8 mouse cellular contexts compared by ENCODE assay signal in genomic region chr1:132881041-132881761, GRCm38 (mm10). TPM values are rescaled to one million over a fixed set of nuclear protein-coding genes. Genes with fewer than 3 reads are reported as not detected.
DNase-seq lines count a peak whose midpoint lies in the region; ATAC-seq lines count a peak whose summit lies in the region.

No protein-coding gene starts in this region.

- peaks cover 19% of the 10 kb centered on the region for H3K4me1 ChIP-seq in lung, embryonic 15.5 days
- peaks cover 60% of the 10 kb centered on the region for H3K4me1 ChIP-seq in heart, embryonic 13.5 days
- peaks cover 36% of the 10 kb centered on the region for H3K4me1 ChIP-seq in midbrain, embryonic 12.5 days

- H3K9me3 ChIP-seq in lung, embryonic 15.5 days = no peaks in the 10 kb centered on the region
- no peaks in the 10 kb centered on the region for H3K9me3 ChIP-seq in heart, embryonic 13.5 days
- H3K9me3 ChIP-seq in midbrain, embryonic 12.5 days = no peaks in the 10 kb centered on the region

- DNase-seq in lung, postnatal 25 days (ENCODE audit: low spot score) = no peak
- peak; percentile 47 for DNase-seq in embryo, embryonic 9.5 days (ENCODE audit: extremely low spot score)
- DNase-seq in layer of hippocampus, postnatal 10 days (ENCODE audit: low spot score in 2 of 2) = peak; percentile 68 to 74
- DNase-seq in testis, postnatal 10 days (ENCODE audit: low spot score) = peak; percentile 59
- no peak for DNase-seq in urinary bladder, postnatal 25 days (ENCODE audit: low spot score)

- H3K4me3 ChIP-seq in lung, embryonic 15.5 days = peak overlapping the region; percentile 53
- peak overlapping the region; percentile 71 for H3K4me3 ChIP-seq in heart, embryonic 13.5 days
- peak overlapping the region; percentile 79 for H3K4me3 ChIP-seq in midbrain, embryonic 12.5 days

- peak overlapping the region; percentile 37; the same call in 1 of the 2 replicates for H3K9ac ChIP-seq in lung, embryonic 15.5 days
- H3K9ac ChIP-seq in heart, embryonic 13.5 days = peak overlapping the region; percentile 80
- H3K9ac ChIP-seq in midbrain, embryonic 12.5 days (replicated peaks) = peak overlapping the region; percentile 82

- WGBS in lung, embryonic 15.5 days = 2% methylated on average over 28 of the region's 28 CpGs
- 1% methylated on average over 28 of the region's 28 CpGs for WGBS in heart, embryonic 13.5 days
- WGBS in midbrain, embryonic 12.5 days = under 1% methylated on average over 28 of the region's 28 CpGs

- peak overlapping the region; percentile 94 for H3K4me2 ChIP-seq in lung, embryonic 15.5 days
- peak overlapping the region; percentile 97 for H3K4me2 ChIP-seq in heart, embryonic 13.5 days
- H3K4me2 ChIP-seq in midbrain, embryonic 12.5 days (replicated peaks) = peak overlapping the region; percentile 87

- peaks cover 68% of the 10 kb centered on the region for H3K27me3 ChIP-seq in lung, embryonic 15.5 days
- H3K27me3 ChIP-seq in heart, embryonic 13.5 days (replicated peaks) = peaks cover 70% of the 10 kb centered on the region
- H3K27me3 ChIP-seq in midbrain, embryonic 12.5 days = peaks cover 37% of the 10 kb centered on the region

- peak; percentile 43 for ATAC-seq in lung, embryonic 15.5 days (ENCODE audit: borderline replicate concordance, extremely low read depth, low FRiP score, low TSS enrichment)
- ATAC-seq in heart, embryonic 13.5 days (ENCODE audit: extremely low read depth, insufficient number of reproducible peaks, low FRiP score, low TSS enrichment) = no peak
- peak; percentile 59 for ATAC-seq in midbrain, embryonic 12.5 days (ENCODE audit: low FRiP score, low read depth)

- H3K36me3 ChIP-seq in lung, embryonic 15.5 days = no peaks in the 10 kb centered on the region
- no peaks in the 10 kb centered on the region for H3K36me3 ChIP-seq in heart, embryonic 13.5 days
- H3K36me3 ChIP-seq in midbrain, embryonic 12.5 days = no peaks in the 10 kb centered on the region

- H3K27ac ChIP-seq in lung, embryonic 15.5 days = no peak overlapping the region
- no peak overlapping the region for H3K27ac ChIP-seq in heart, embryonic 13.5 days (replicated peaks)
- H3K27ac ChIP-seq in midbrain, embryonic 12.5 days (replicated peaks) = peak overlapping the region; percentile 85

RNA-seq across cellular contexts. Expression of gene Lrrn2, which starts 1.1 kb away (rescaled TPM):
- polyA plus RNA-seq in lung, embryonic 15.5 days (2015; fragmentation: Nextera tagmentation; extraction: Ambion mirVana) = 3.3 and 4.5 TPM in 2 replicates
- 8.2 and 8.7 TPM in 2 replicates for polyA plus RNA-seq in heart, embryonic 13.5 days (2015; fragmentation: Nextera tagmentation; extraction: Ambion mirVana)
- total RNA-seq in layer of hippocampus, postnatal 10 days (2021) = 100 to 1,000 TPM; 168 to 185 TPM
- 19.6 and 24.4 TPM in 2 replicates for polyA plus RNA-seq in midbrain, embryonic 12.5 days (2016; fragmentation: Nextera tagmentation; extraction: Ambion mirVana)

Comparison
In these comparisons a context has a peak if more than half of its experiments do, and no peak if none do; other contexts are left out.
1. DNase-seq: peak in embryo, embryonic 9.5 days (single experiment), layer of hippocampus, postnatal 10 days (2 of 2) and testis, postnatal 10 days (single experiment); none in lung, postnatal 25 days (single experiment) and urinary bladder, postnatal 25 days (single experiment).
2. Peak in every context shown above with its lines, with median percentiles within 50 percentile points of each other: H3K4me2 ChIP-seq, H3K4me3 ChIP-seq and H3K9ac ChIP-seq.